Mouse (Mus musculus): ENCODE results near the gene Map2k7. TPM values are rescaled to one million over a fixed set of nuclear protein-coding genes. Genes with fewer than 3 reads are reported as not detected.
"Not testable (repeated sequence)": the region's sequence is repeated elsewhere in the genome, so short reads cannot be mapped to it uniquely, and the experiment has no call there.

Gene Map2k7
- polyA plus RNA-seq, 1 experiment = 39.9 TPM

DNA sequence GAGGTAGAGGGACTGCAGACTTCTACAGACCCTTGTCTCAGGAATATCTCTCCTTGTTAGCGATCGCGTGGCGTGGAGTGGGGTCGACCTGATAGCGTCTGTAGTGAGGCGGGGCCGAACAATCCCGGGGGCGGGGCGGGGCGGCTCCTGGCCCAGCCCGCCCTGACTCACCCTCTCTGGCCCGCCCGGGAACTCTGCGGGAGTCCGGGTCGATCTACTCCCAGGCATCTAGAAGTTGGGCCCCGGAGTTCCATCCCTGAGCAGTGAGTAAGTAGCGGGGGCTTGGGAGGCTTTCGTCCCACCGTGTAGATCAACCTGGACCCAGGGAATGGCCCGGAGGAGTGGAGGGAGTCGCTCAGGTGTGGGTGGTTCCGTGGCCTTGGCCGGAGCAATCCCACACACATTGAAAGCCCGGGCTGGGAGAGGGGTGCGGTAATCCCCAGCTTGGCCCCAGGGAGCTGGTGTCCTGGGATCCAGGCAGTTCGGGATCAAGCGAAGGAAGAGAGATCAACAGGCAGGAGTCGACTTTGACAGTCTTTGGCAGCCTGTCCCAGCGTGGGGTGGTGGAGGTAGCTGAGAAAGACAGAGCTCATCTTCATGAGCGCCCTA is 11.7 kb upstream of the Map2k7 start, which contains the start of gene Lrrc8e:
Gene Lrrc8e, plus strand, starts transcription at position 89 of the 609 bp plus-strand sequence.
- DNase-seq (ENCODE audit: low spot score) = no peak

DNA sequence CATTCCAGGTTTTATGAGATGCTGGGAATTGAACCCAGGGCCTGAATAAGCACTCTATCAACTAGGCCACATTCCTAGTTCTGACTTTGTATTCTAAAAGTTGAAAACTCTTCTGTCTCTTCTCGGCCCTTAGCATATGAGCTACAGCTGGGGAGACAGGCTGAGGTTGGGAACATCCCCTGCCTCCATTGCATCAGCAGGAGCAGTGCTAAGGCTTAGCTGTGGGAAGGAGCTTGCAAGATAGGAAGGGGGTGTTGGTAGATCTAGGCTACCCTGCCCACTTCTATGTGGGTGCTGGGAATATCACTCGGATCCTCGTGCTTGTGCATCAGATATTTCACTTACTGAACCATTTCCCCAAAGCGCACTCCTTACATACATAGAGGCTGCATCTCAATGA is 10.6 kb upstream of the Map2k7 start:
- DNase-seq (ENCODE audit: low spot score) = no peak

DNA sequence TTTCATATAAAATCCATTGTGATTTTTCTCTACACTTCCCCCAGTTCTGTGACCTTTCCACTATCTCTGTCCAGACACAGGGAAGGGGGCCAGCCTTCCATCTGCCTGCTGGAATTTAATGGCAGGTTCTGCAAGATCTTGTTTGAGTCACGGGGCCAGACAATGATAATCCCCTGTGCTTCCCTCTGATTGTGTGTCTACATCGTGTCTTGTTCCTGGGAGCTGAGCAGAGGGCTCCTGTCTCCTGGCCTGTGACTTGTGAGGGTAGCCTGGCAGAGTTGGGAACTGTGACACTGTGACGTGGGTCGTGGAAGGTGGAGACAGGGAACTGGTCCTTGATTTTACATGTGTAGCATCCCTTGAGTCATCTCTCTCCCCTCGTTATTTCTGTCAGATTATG is 8.8 kb upstream of the Map2k7 start:
- no peak for DNase-seq (ENCODE audit: low spot score)

DNA sequence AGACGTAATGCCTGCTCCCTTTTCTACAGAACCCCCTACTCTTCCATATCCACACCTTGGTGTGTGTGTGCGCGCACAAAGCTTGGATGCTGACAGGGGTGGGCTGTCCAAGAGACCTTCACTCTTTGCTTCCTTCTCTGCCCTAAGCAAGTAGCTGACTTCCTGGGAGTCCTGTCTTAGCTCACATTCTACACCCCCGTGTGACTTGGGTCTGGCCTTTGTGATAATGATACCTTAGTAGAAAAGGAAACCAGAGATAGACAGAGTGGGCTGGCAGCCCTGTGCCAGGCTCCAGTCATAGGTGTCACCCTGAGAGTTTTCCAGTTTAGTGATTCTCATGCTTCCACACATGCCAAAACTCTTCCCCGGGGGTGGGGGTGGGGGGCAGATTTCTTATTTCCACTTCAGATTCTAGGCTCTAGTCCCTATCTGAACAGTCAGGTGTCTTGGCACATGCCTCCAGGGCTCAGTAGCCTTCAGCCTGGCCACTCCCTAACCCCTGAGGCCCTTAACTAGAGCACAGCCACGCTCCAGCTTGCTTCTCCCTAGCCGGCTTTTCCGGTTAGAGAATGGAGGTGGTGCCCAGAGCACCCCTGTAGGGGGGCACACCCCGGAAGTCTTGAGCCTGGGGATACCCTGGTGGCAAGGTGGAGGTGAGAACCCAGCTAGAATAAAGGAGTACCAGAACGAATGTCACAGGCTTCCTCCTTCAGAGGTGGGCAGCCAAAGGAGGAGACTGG is 7.8 kb upstream of the Map2k7 start:
- DNase-seq (ENCODE audit: low spot score) = no peak

DNA sequence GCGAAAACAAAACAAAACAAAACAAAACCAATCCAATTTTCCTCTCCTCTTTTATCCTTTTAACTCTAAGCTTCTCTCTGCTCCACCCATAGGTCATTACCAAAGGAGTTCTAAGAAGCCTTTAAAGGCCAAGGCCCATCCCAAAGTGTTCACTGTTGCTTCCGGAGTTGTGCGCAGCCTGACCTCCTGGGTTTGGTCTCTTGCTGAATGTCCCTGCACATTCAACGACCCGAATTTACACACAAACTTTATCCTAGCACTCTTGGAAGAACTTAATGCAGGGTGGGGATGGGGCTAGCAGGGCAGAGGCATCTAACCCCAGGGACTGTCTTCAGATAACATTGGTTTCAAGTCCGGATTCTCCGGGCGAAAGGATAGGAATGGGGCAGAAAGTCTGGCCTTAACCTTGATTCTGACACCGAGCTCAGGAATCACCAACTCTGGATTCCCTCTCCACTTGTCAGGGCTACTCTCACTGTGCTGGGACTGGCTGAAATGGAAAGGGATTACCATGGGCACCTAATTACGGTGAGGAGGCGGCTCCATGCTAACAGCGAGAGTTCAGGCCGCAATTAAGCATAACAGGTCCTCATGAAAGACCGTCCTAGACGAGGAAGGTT is 616 bp upstream of the Map2k7 start:
- no peak for DNase-seq (ENCODE audit: low spot score)

DNA sequence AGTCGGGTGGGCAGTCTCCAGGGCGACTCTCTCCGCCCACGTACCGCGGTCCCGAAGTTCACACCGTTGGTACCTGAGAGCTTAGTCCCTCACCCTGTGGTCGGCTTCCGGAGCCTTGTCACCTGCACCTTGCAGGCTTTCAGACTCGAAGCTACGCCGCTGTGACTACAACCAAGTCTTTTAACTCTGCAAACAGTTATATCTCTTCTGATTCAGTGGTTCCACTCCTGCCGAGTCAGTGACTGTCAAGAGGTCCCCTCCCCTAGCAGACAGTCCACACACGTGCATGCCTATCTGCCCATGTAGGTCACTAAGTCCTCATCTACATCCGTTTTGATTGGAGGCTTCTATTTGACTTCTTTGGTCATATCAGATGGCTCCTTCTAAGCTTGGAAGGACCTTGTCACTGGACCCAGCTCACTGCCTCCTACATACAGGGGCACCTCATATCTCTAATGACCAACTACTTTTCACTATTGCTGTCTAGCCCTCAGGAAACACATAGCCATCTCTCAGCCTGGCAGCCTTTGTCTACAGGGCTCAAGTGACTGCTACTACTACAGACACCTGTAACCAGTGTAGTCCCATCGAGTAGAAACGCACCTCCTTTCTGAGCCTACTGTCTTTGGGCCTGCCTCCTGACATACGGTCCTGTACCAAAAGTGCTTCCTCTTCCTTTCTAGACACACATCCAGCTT is 802 bp downstream of the Map2k7 start:
- DNase-seq (ENCODE audit: low spot score) = no peak

DNA sequence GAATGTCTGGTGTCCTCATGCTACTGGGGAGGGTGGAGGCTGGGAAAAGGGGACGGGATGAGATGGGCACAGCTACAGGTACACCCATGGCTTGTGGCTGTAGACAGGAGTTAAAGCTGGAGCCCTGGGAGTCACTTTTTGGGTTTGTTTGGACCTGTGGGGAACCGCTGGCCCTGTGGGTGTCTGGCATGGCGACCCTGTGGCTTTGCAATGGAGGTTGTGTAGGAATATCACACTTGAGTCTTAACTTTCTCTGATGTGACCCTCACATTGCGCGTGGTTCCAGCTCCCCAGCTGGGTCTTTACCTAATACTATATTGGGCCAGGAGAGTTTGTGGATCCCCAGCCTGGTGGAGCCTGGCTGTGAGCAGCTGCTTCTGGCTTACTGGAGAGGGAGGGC is 6.5 kb downstream of the Map2k7 start:
- DNase-seq (ENCODE audit: low spot score) = no peak

DNA sequence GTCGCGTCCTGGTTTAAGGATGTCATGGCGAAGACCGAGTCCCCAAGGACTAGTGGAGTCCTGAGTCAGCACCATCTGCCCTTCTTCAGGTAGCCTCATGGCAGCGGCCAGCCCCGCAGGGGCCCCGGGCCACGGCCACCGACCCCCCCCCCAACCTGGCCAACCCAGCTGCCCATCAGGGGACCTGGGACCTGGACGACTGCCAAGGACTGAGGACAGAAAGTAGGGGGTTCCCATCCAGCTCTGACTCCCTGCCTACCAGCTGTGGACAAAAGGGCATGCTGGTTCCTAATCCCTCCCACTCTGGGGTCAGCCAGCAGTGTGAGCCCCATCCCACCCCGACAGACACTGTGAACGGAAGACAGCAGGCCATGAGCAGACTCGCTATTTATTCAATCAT is 7.2 kb downstream of the Map2k7 start:
- peak; percentile 20 for DNase-seq (ENCODE audit: low spot score)

DNA sequence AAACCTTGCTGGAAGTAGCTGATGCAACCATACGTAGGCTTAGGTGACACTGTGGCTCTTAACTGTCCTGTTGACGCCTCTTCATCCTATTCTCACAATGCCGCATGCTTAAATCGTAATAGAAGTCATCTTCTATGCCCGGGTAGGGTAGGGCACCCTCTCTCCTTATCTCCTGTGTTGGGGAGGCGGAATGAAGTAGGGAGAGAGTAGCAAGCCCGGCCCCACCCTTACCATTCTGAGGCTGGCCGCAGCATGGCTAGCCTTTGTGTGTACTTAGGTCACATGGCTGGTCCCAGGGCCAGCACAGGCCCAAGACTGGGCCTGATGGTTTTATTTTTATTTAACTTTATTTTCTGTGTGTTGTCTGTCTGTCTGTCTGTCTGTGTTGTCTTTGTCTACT is 8.7 kb downstream of the Map2k7 start:
- DNase-seq (ENCODE audit: low spot score) = no peak

DNA sequence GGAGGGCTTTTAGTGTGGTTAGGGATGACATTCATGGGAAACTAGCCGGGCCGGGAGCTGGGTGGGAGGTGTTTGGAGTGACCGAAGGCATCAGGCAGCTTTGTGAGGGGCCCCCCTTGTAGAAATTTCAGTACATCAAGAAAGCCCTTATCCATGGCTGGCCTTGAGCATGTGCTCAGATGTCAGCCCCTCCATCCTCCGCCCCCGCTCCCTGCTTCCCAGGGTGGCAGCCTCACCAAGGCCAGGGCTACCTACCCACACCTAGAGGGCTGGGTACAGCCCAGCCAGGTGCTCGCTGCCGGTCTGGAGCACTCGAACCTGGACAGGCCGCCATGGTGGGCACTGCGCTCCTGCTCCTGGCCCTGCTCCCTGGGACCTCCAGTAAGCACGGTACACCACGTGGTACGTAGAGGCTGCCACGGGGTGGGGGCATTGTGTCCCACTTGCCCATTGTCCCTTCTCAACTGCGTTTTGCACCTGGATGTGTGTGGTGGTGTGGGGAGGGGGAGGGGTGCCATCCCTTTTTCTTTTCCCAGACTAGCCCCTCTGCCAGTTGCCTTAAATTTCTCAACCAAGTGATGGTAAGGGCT is 9.5 kb downstream of the Map2k7 start, which contains the start of gene Tgfbr3l:
Gene Tgfbr3l, plus strand, starts transcription at position 264 of the 590 bp plus-strand sequence.
- no peak for DNase-seq (ENCODE audit: low spot score)

DNA sequence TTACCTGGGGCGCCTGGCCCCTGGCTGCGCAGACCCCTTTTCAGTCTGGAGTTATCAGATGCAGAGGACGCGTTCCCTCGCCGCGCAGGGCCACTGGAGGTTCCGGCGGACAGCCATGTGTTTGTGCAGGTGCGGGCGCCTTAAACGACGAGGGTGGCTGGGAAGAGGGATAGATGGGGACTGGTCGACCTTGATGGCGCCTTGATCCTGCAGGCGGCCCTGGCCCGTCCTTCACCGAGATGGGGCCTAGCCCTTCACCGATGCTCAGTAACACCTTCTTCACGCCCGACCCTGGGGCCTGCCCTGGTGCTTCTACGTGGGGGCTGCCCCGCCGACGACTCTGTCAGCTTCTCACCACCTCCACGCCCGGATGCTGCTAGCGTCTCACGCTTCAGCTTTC is 10.7 kb downstream of the Map2k7 start:
- no peak for DNase-seq (ENCODE audit: low spot score)

DNA sequence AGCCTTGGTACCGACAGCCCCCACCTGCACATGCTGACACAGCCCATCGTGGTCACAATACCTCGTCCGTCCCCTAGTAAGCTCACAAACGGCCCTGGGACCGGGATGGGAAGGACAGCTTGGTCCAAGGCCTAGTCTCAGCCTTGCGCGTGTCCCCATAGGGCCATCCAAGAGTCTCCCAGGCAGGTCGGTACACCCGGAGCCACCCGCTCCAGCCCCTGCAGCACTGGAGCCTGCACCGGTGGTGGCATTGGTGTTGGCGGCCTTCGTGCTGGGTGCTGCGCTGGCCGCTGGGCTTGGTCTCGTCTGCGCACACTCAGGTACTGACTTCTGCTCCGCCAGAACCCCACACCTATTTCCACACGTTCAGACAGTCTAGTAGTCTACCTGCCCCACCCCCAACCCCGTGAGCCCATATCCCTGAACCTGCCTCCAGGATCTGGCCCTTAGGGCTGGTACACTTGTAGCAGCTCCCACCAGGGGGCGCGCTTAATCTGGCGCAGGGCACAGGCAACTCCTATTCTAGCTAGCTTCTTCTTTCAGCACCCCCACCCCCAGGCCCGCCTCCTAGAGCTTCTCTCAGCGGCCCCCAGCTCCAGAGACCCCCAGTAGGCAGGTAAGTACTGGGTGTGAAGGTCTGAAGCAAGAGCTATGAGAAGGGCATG is 11.9 kb downstream of the Map2k7 start:
- DNase-seq (ENCODE audit: low spot score) = peak; percentile 64

DNA sequence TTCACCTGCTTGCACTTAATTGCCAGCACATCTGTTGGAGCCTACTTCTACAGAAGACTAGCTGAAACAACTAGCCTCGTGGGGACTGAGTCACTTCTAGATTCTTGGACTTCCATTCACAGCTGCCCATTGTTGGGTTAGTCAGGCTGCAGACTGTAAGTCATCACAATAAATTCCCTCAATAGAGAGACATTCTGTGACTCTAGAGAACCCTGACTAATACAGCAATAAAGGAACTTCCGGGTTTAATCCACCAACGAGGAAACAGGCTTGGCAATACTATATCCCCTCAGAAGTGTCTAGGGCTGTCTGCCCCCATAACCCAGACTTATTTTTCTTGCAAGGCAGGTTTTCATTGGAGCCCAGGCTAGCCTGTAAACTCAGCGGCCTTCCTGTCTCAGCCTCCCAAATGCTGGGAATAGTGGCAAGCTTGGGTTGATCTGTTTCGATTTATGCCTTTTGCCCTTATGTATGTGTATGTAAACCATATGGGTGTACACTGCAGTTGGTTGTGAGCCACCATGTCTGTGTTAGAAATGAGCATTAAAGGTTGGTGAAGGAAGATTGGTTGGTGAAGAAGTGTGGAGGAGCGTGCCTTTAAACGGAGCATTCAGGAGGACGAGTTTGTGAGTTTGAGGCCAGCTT is 13.7 kb downstream of the Map2k7 start:
- DNase-seq (ENCODE audit: low spot score) = no peak

DNA sequence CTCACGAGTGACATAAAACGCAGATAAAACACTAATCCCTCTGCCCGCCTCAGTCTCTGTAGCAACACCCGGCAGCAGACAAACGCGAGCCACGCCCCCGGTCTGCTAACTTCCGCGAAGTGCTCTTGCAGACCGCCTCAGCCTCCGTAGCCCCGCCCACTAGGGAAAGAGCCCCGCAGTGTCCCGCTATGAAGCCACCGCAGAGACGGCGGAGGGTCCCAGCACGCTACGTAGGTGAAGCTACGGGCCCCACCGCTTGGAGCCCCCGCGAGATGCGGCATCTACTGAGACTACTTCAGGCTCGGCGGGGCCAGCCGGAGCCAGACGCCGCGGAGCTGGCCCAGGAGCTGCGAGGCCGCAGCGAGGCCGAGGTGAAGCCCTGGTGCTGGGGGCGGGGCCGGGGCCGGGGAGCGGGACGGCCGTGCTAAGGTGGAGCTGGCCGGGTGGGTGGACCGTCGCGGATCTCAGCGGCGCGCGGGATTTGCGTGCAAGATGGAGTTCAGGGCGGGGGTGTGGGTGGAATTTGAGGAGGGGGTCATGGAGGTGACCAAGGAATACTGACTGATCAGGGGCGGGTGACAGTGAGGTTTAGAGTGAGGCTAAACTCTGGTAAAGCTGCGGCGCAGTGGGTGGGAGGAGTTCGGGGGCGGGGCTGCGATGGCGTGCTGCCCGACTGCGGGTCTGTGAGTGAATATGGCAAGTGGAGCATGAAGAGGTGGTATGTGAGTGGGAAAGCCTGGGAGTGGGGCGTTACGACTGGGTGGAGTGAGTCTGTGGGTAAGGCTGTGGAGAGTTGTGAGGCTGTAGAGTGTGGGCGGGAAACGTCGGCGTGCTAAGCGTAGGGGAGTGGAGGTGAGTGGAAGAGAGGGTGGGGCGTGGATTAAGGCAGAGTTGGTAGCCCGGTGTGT is 14.6 kb downstream of the Map2k7 start, which contains the start of gene Snapc2:
Gene Snapc2, plus strand, starts transcription at position 147 of the 908 bp plus-strand sequence.
- peak; percentile 96 for DNase-seq (ENCODE audit: low spot score)

DNA sequence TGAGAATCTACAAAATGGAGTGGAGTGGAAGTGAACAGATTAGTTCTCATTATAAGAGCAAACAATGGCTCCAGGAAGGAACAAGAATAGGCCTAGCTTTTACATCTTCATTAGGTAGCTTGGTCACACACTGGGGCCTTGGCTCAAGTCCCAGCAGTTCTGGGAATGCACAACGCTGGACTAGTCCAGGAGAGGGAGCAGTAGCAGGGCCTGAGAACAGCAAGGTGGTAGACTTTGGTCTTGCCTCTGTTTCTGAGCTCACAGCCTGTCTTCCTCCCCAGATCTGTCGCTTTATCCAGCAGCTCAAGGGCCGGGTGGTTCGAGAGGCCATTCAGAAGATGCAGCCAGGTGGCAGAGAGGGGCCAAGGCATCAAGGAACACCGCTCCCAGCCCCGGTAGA is 15.5 kb downstream of the Map2k7 start:
- no peak for DNase-seq (ENCODE audit: low spot score)

DNA sequence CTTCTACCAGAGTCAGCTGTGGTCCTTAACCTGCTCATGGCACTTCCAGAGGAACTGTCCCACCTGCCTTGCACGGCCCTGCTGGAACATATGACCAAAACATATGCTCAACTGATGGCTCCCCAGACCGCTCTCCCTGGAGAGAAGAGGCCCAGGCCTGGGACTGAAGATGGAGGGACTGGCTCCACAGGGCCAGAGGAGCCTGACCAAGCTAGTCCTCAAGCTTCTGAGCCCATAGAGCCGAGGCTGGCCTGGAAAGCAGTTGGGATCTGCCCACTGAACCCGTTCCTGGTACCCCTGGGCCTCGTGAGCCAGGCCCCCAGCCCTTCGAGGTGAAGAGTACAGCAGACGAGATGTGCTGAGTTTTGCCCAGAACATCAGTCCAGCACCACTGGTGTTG is 16.9 kb downstream of the Map2k7 start:
- DNase-seq (ENCODE audit: low spot score) = not testable (repeated sequence)

DNA sequence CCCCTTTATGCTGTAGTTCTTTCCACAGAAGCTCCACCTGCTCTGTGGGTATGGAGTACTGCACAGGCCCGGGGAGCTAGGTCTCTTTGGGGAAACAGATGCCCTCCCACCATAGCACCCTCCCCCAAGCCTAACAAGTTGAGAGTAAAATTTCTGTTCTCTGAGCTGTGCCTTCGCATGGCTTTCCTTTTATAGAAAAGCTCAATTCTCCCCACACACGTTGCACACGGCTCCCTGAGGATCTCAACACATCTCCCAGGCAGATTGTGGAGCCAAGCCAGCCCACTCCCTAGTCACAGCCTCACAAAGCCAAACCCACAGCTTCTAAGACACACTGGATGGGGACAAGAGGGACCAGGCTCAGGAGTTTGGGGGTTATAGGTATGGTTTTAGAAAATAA is 18.4 kb downstream of the Map2k7 start:
- DNase-seq (ENCODE audit: low spot score) = no peak

DNA sequence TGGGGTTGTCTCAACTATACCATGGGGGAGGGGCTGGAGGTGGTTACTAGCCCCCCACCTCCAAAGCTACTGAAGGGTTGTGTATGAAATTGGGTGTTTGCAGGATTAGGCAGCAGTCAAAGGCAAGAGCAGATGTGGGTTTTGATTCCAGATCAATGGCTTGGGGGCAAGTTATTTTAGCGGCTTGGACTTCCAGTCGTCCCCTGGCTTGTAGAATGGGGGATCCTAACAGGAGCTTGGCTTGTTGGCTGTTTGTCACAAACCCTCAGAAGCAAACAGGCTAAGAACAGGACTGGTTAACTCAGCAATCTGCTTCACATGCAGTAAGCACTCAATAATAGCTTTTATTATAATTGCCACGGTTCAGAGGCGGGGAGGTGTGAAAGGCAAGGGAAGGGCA is 18.8 kb downstream of the Map2k7 start:
- DNase-seq (ENCODE audit: low spot score) = no peak

DNA sequence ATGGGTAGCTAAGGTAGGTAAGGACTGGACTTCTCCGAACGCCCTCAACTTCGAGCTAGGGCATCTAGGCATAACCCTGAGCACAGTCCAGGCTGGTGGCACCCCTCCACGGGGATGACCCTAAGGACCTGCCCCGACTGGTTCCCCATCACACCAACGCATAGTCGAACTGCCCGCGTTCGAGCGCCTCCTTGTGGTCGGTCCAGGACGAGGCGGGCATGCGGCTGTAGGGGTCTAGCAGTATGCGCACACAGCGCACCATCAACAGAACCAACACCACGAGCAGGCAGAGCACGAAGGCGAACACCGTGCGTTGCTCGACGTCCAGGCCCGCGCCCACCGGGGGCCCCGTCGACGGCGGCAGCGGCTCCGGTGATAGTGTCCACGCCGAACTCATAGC is 19.7 kb downstream of the Map2k7 start:
- DNase-seq (ENCODE audit: low spot score) = peak; percentile 72

DNA sequence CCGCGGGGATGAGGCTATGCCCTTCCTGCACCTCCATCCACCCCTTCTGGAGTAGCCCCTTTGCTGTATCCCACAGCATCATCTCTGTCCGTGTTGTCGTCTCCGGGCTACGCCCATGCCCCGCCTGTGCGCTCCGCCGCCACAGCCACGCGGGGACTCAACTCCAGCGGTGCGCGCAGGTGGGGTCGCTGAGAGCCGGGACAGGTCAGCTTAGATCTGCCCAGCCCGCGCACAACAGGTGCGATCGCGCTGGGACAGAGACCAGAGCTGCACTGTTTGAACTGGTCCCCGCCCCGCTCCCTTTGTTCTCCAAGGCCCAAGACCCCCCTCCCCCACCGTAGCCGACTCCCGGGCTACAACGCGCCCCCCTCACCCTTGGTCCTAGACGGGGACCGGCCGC is 20.1 kb downstream of the Map2k7 start:
- DNase-seq (ENCODE audit: low spot score) = no peak

Data from urinary bladder, adult 2 months (tissue).